Mouse (Mus musculus) liver, embryonic 15.5 days (tissue): ENCODE results near the gene Bfar. TPM values are rescaled to one million over a fixed set of nuclear protein-coding genes. Genes with fewer than 3 reads are reported as not detected.
A peak's percentile ranks its signal among the peaks of the same experiment; 100 is the strongest.
"Not testable (repeated sequence)": the region's sequence is repeated elsewhere in the genome, so short reads cannot be mapped to it uniquely, and the experiment has no call there.

ENCODE experiments used
- ATAC-seq: fragments of 200-750 bp; cut with Nextera tagmentation; 2 replicates; pipeline ENCODE4 v1.8.0; 2017; ENCODE audit warnings: moderate number of reproducible peaks, mild to moderate bottlenecking, moderate library complexity; ENCODE audit not compliant: insufficient read depth
- H3K27ac ChIP-seq: fragments of 300-500 bp; sonication (generic); replicated peaks from 2 replicates; pipeline ENCODE4 v1.5.1; 2015; ENCODE audit warnings: mild to moderate bottlenecking, inconsistent platforms
- H3K27me3 ChIP-seq: fragments of 300-500 bp; sonication (generic); 2 replicates; pipeline ENCODE4 v1.6.1; 2015; ENCODE audit warnings: mild to moderate bottlenecking, inconsistent platforms
- H3K36me3 ChIP-seq: fragments of 300-500 bp; sonication (generic); replicated peaks from 2 replicates; pipeline ENCODE4 v1.6.1; 2015; ENCODE audit warnings: moderate library complexity, mild to moderate bottlenecking, inconsistent platforms
- H3K4me1 ChIP-seq: fragments of 300-500 bp; sonication (generic); replicated peaks from 2 replicates; pipeline ENCODE4 v1.6.1; 2015; ENCODE audit warnings: inconsistent platforms
- H3K4me2 ChIP-seq: fragments of 300-500 bp; sonication (generic); 2 replicates; pipeline ENCODE4 v1.6.1; 2015; ENCODE audit warnings: moderate library complexity, mild to moderate bottlenecking, inconsistent platforms
- H3K4me3 ChIP-seq: fragments of 300-500 bp; sonication (generic); replicated peaks from 2 replicates; pipeline ENCODE4 v1.5.1; 2015; ENCODE audit warnings: mild to moderate bottlenecking, inconsistent platforms
- H3K9ac ChIP-seq: fragments of 300-500 bp; sonication (generic); 2 replicates; pipeline ENCODE4 v1.6.1; 2015; ENCODE audit warnings: moderate library complexity, mild to moderate bottlenecking, inconsistent platforms
- H3K9me3 ChIP-seq: fragments of 300-500 bp; sonication (generic); replicated peaks from 2 replicates; pipeline ENCODE4 v1.6.1; 2016; ENCODE audit warnings: inconsistent platforms
- WGBS: fragments of 180-500 bp; shearing (Covaris S2); methylation state at CpG from one replicate; pipeline ENCODE4 v1.1.7; 2015; ENCODE audit warnings: mixed read lengths; ENCODE audit not compliant: insufficient replicate concordance; 5-methylcytosine and 5-hydroxymethylcytosine counted together
- polyA plus RNA-seq: library from polyadenylated mRNA; unstranded; fragments of >200 nt; fragmentation: Nextera tagmentation; extraction: Ambion mirVana; gene quantifications from 2 replicates; pipeline ENCODE4 v1.2.1, GENCODE M21; 2015

Gene Bfar
- polyA plus RNA-seq = 13.4 and 13.6 TPM in 2 replicates

GRCm38 (mm10) chr16:13671685-13672385 lies at the start of gene Bfar, which contains the start of gene 3110001I22Rik:
Gene Bfar, plus strand, starts transcription at chr16:13671858.
Gene 3110001I22Rik, plus strand, starts transcription at chr16:13671929.
- Histone ChIP-seq H3K4me3 (peak within 1 kb of the TSS; percentile 94), H3K9me3 (no peaks in the 10 kb centered on the region), H3K27me3 (no peaks in the 10 kb centered on the region), H3K4me2 (peak within 1 kb of the TSS; percentile 92), H3K27ac (peak within 1 kb of the TSS; percentile 89), H3K9ac (peak within 1 kb of the TSS; percentile 88), H3K36me3 (peaks cover 7% of the 10 kb centered on the region), H3K4me1 (peaks cover 45% of the 10 kb centered on the region)
- WGBS = under 1% methylated on average over 54 of the region's 54 CpGs
- peak; percentile 82 for ATAC-seq

GRCm38 (mm10) chr16:13628345-13628744 lies 43.3 kb upstream of the Bfar start:
- no peaks in the 10 kb centered on the region for H3K9me3 ChIP-seq
- no peak overlapping the region for H3K9ac ChIP-seq
- 56% methylated on average over 5 of the region's 5 CpGs for WGBS
- no peak overlapping the region for H3K4me2 ChIP-seq
- no peaks in the 10 kb centered on the region for H3K27me3 ChIP-seq
- H3K4me1 ChIP-seq = no peaks in the 10 kb centered on the region
- H3K36me3 ChIP-seq = peaks cover 56% of the 10 kb centered on the region
- ATAC-seq = no peak
- no peak overlapping the region for H3K27ac ChIP-seq
- no peak overlapping the region for H3K4me3 ChIP-seq

- not testable (repeated sequence) for H3K4me1 ChIP-seq, H3K4me3 ChIP-seq, H3K9ac ChIP-seq, H3K27ac ChIP-seq, H3K27me3 ChIP-seq, H3K9me3 ChIP-seq, H3K4me2 ChIP-seq, ATAC-seq
- H3K36me3 ChIP-seq = peaks cover 35% of the 10 kb centered on the region
- 53% methylated on average over 2 of the region's 2 CpGs for WGBS
These were observed 33.5 kb upstream of the Bfar start for GRCm38 (mm10) chr16:13638198-13638597.

GRCm38 (mm10) chr16:13639508-13639907 lies 32.1 kb upstream of the Bfar start:
- Histone ChIP-seq H3K4me3 (no peak overlapping the region), H3K9ac (no peak overlapping the region), H3K36me3 (peaks cover 32% of the 10 kb centered on the region), H3K27ac (no peak overlapping the region), H3K27me3 (no peaks in the 10 kb centered on the region), H3K4me2 (no peak overlapping the region), H3K9me3 (no peaks in the 10 kb centered on the region), H3K4me1 (no peaks in the 10 kb centered on the region)
- ATAC-seq = no peak
- WGBS = 72% methylated on average over 5 of the region's 5 CpGs

- H3K36me3 ChIP-seq = peaks cover 29% of the 10 kb centered on the region
- H3K27me3 ChIP-seq = no peaks in the 10 kb centered on the region
- no peak overlapping the region for H3K4me2 ChIP-seq
- no peak overlapping the region for H3K9ac ChIP-seq
- ATAC-seq = no peak
- H3K27ac ChIP-seq = no peak overlapping the region
- H3K4me1 ChIP-seq = no peaks in the 10 kb centered on the region
- no peaks in the 10 kb centered on the region for H3K9me3 ChIP-seq
- WGBS = 77% methylated on average over 7 of the region's 7 CpGs
- no peak overlapping the region for H3K4me3 ChIP-seq
These were observed 31.6 kb upstream of the Bfar start for GRCm38 (mm10) chr16:13640064-13640463.

- Histone ChIP-seq H3K9ac (no peak overlapping the region), H3K4me2 (no peak overlapping the region), H3K27me3 (no peaks in the 10 kb centered on the region), H3K9me3 (no peaks in the 10 kb centered on the region), H3K4me3 (no peak overlapping the region), H3K27ac (no peak overlapping the region), H3K36me3 (peaks cover 24% of the 10 kb centered on the region), H3K4me1 (no peaks in the 10 kb centered on the region)
- 44% methylated on average over 3 of the region's 3 CpGs for WGBS
- ATAC-seq = no peak
These were observed 27.2 kb upstream of the Bfar start for GRCm38 (mm10) chr16:13644474-13644873.

- H3K4me2 ChIP-seq = no peak overlapping the region
- H3K36me3 ChIP-seq = peaks cover 36% of the 10 kb centered on the region
- ATAC-seq = no peak
- no peaks in the 10 kb centered on the region for H3K4me1 ChIP-seq
- no peak overlapping the region for H3K27ac ChIP-seq
- no peaks in the 10 kb centered on the region for H3K9me3 ChIP-seq
- no peak overlapping the region for H3K4me3 ChIP-seq
- H3K27me3 ChIP-seq = no peaks in the 10 kb centered on the region
- no peak overlapping the region for H3K9ac ChIP-seq
- WGBS = 70% methylated on average over 4 of the region's 4 CpGs
These were observed 25.7 kb upstream of the Bfar start for GRCm38 (mm10) chr16:13645930-13646329.

GRCm38 (mm10) chr16:13658886-13659285 lies 12.8 kb upstream of the Bfar start:
- no peak overlapping the region for H3K4me3 ChIP-seq
- peaks cover 57% of the 10 kb centered on the region for H3K36me3 ChIP-seq
- no peak overlapping the region for H3K9ac ChIP-seq
- 82% methylated on average over 3 of the region's 3 CpGs for WGBS
- no peaks in the 10 kb centered on the region for H3K9me3 ChIP-seq
- no peak for ATAC-seq
- no peak overlapping the region for H3K27ac ChIP-seq
- no peaks in the 10 kb centered on the region for H3K27me3 ChIP-seq
- H3K4me2 ChIP-seq = no peak overlapping the region
- H3K4me1 ChIP-seq = no peaks in the 10 kb centered on the region

GRCm38 (mm10) chr16:13660736-13661135 lies 10.9 kb upstream of the Bfar start:
- 79% methylated on average over 9 of the region's 9 CpGs for WGBS
- ATAC-seq = no peak
- Histone ChIP-seq H3K4me3 (no peak overlapping the region), H3K4me2 (no peak overlapping the region), H3K36me3 (peaks cover 60% of the 10 kb centered on the region), H3K27me3 (no peaks in the 10 kb centered on the region), H3K9ac (no peak overlapping the region), H3K27ac (no peak overlapping the region), H3K9me3 (no peaks in the 10 kb centered on the region), H3K4me1 (no peaks in the 10 kb centered on the region)

- Histone ChIP-seq H3K27me3 (no peaks in the 10 kb centered on the region), H3K4me1 (peaks cover 41% of the 10 kb centered on the region), H3K4me3 (peak within 1 kb of the TSS; percentile 76), H3K36me3 (peaks cover 19% of the 10 kb centered on the region), H3K27ac (peak within 1 kb of the TSS; percentile 75), H3K4me2 (peak within 1 kb of the TSS; percentile 80), H3K9ac (peak within 1 kb of the TSS; percentile 71), H3K9me3 (no peaks in the 10 kb centered on the region)
- ATAC-seq = peak; percentile 71
- whole genome bisulfite sequencing = under 1% methylated on average over 35 of the region's 35 CpGs
These were observed 3.7 kb upstream of the Bfar start, which contains the start of gene Parn for GRCm38 (mm10) chr16:13667878-13668343. Gene Parn, minus strand, starts transcription at chr16:13668170.

- H3K9ac ChIP-seq = peak overlapping the region; percentile 71
- peaks cover 13% of the 10 kb centered on the region; the same call in 1 of the 2 replicates for H3K36me3 ChIP-seq
- peak overlapping the region; percentile 75 for H3K27ac ChIP-seq
- WGBS = 57% methylated on average over 10 of the region's 10 CpGs
- H3K27me3 ChIP-seq = no peaks in the 10 kb centered on the region
- no peak for ATAC-seq
- H3K4me3 ChIP-seq = peak overlapping the region; percentile 76
- peaks cover 47% of the 10 kb centered on the region for H3K4me1 ChIP-seq
- H3K9me3 ChIP-seq = no peaks in the 10 kb centered on the region
- peak overlapping the region; percentile 80 for H3K4me2 ChIP-seq
These were observed 3.1 kb upstream of the Bfar start for GRCm38 (mm10) chr16:13668402-13669108.
